Mouse (Mus musculus) limb, embryonic 10.5 days (tissue): ENCODE data around the gene Endog. TPM values are rescaled to one million over a fixed set of nuclear protein-coding genes. Genes with fewer than 3 reads are reported as not detected.
"Not testable (repeated sequence)": the region's sequence is repeated elsewhere in the genome, so short reads cannot be mapped to it uniquely, and the experiment has no call there.

Source experiments
- DNase-seq: peaks from one replicate; pipeline ENCODE4 v3.0.0-alpha.2; 2017; ENCODE audit warnings: low spot score
- H3K27ac ChIP-seq: fragments of 300-500 bp; sonication (generic); 2 replicates; pipeline ENCODE4 v1.5.1; 2016; ENCODE audit warnings: mild to moderate bottlenecking
- H3K27me3 ChIP-seq: fragments of 300-500 bp; sonication (generic); 2 replicates; pipeline ENCODE4 v1.6.1; 2016; ENCODE audit warnings: low read depth, mild to moderate bottlenecking; ENCODE audit not compliant: poor library complexity, severe bottlenecking
- H3K36me3 ChIP-seq: fragments of 300-500 bp; sonication (generic); 2 replicates; pipeline ENCODE4 v1.6.1; 2016; ENCODE audit warnings: mild to moderate bottlenecking, moderate library complexity
- H3K4me1 ChIP-seq: fragments of 300-500 bp; sonication (generic); 2 replicates; pipeline ENCODE4 v1.6.1; 2016
- H3K4me3 ChIP-seq: fragments of 300-500 bp; sonication (generic); 2 replicates; pipeline ENCODE4 v1.5.1; 2016; ENCODE audit warnings: mild to moderate bottlenecking, moderate library complexity
- H3K9me3 ChIP-seq: fragments of 300-500 bp; sonication (generic); replicated peaks from 2 replicates; pipeline ENCODE4 v1.6.1; 2016; ENCODE audit warnings: mild to moderate bottlenecking
- WGBS: fragments of 180-500 bp; shearing (Covaris S2); methylation state at CpG from one replicate; pipeline ENCODE4 v1.1.7; 2016; 5-methylcytosine and 5-hydroxymethylcytosine counted together
- polyA plus RNA-seq: library from polyadenylated mRNA; unstranded; fragments of >200 nt; fragmentation: Nextera tagmentation; extraction: Ambion mirVana; gene quantifications from 2 replicates; pipeline ENCODE4 v1.2.1, GENCODE M21; 2016

Endog gene
- polyA plus RNA-seq, 1 experiment from 2014 or later, result 15.2 TPM

GRCm38 (mm10) chr2:30136458-30136857, 34.8 kb upstream of the Endog start:
- Histone ChIP-seq H3K9me3 (no peaks in the 10 kb centered on the region), H3K27me3 (no peaks in the 10 kb centered on the region), H3K36me3 (peaks cover 62% of the 10 kb centered on the region), H3K4me1 (peaks cover 27% of the 10 kb centered on the region), H3K27ac (no peak overlapping the region), H3K4me3 (no peak overlapping the region)
- 92% methylated on average over 10 of the region's 10 CpGs for WGBS
- no peak for DNase-seq

GRCm38 (mm10) chr2:30140021-30140420, 31.3 kb upstream of the Endog start:
- peaks cover 96% of the 10 kb centered on the region for H3K36me3 ChIP-seq
- not testable (repeated sequence) for H3K9me3 ChIP-seq, DNase-seq, H3K4me3 ChIP-seq, H3K27me3 ChIP-seq, H3K27ac ChIP-seq, H3K4me1 ChIP-seq
- WGBS, result 95% methylated on average over 4 of the region's 4 CpGs

- no peak for DNase-seq
- Histone ChIP-seq H3K4me1 (no peaks in the 10 kb centered on the region), H3K27ac (no peak overlapping the region), H3K4me3 (no peak overlapping the region), H3K9me3 (no peaks in the 10 kb centered on the region), H3K36me3 (peaks cover 99% of the 10 kb centered on the region), H3K27me3 (no peaks in the 10 kb centered on the region)
- 95% methylated on average over 4 of the region's 4 CpGs for WGBS
Observed at GRCm38 (mm10) chr2:30144436-30144835, 26.9 kb upstream of the Endog start.

GRCm38 (mm10) chr2:30147466-30147865, 23.8 kb upstream of the Endog start:
- Histone ChIP-seq H3K27me3 (no peaks in the 10 kb centered on the region), H3K4me1 (no peaks in the 10 kb centered on the region), H3K4me3 (no peak overlapping the region), H3K27ac (no peak overlapping the region), H3K36me3 (peaks cover 96% of the 10 kb centered on the region), H3K9me3 (no peaks in the 10 kb centered on the region)
- WGBS, result 97% methylated on average over 4 of the region's 4 CpGs
- no peak for DNase-seq

- Histone ChIP-seq H3K9me3 (no peaks in the 10 kb centered on the region), H3K27me3 (no peaks in the 10 kb centered on the region), H3K4me3 (no peak overlapping the region), H3K4me1 (no peaks in the 10 kb centered on the region), H3K27ac (no peak overlapping the region), H3K36me3 (peaks cover 52% of the 10 kb centered on the region)
- DNase-seq, result no peak
- WGBS, result 92% methylated on average over 11 of the region's 11 CpGs
Observed at GRCm38 (mm10) chr2:30151840-30152239, 19.5 kb upstream of the Endog start.

- Histone ChIP-seq H3K9me3 (no peaks in the 10 kb centered on the region), H3K4me1 (no peaks in the 10 kb centered on the region), H3K27ac (no peak overlapping the region), H3K27me3 (no peaks in the 10 kb centered on the region), H3K4me3 (no peak overlapping the region), H3K36me3 (peaks cover 45% of the 10 kb centered on the region)
- 91% methylated on average over 8 of the region's 8 CpGs for WGBS
- no peak for DNase-seq
Observed at GRCm38 (mm10) chr2:30152616-30153015, 18.7 kb upstream of the Endog start.

- DNase-seq, H3K4me1 ChIP-seq, H3K9me3 ChIP-seq, H3K27ac ChIP-seq, H3K36me3 ChIP-seq, H3K4me3 ChIP-seq, H3K27me3 ChIP-seq: not testable (repeated sequence)
- 80% methylated on average over 8 of the region's 10 CpGs for WGBS
Observed at GRCm38 (mm10) chr2:30159871-30160270, 11.4 kb upstream of the Endog start.

GRCm38 (mm10) chr2:30161809-30162208, 9.5 kb upstream of the Endog start:
- H3K36me3 ChIP-seq, result no peaks in the 10 kb centered on the region
- no peak overlapping the region for H3K4me3 ChIP-seq
- H3K27ac ChIP-seq, result no peak overlapping the region
- peaks cover 4% of the 10 kb centered on the region for H3K4me1 ChIP-seq
- H3K9me3 ChIP-seq, result peaks cover 5% of the 10 kb centered on the region; the same call in 1 of the 2 replicates
- no peaks in the 10 kb centered on the region for H3K27me3 ChIP-seq
- no peak for DNase-seq

GRCm38 (mm10) chr2:30164340-30164932, 6.9 kb upstream of the Endog start:
- no peak overlapping the region for H3K27ac ChIP-seq
- peaks cover 6% of the 10 kb centered on the region; the same call in 1 of the 2 replicates for H3K9me3 ChIP-seq
- H3K36me3 ChIP-seq, result no peaks in the 10 kb centered on the region
- peaks cover 4% of the 10 kb centered on the region for H3K4me1 ChIP-seq
- H3K27me3 ChIP-seq, result no peaks in the 10 kb centered on the region
- DNase-seq, result no peak
- WGBS, result 54% methylated on average over 9 of the region's 9 CpGs
- H3K4me3 ChIP-seq, result no peak overlapping the region

- no peaks in the 10 kb centered on the region for H3K27me3 ChIP-seq
- H3K36me3 ChIP-seq, result no peaks in the 10 kb centered on the region
- H3K4me1 ChIP-seq, result peaks cover 10% of the 10 kb centered on the region
- 57% methylated on average over 4 of the region's 4 CpGs for WGBS
- H3K27ac ChIP-seq, result no peak overlapping the region
- H3K9me3 ChIP-seq, result peaks cover 6% of the 10 kb centered on the region; the same call in 1 of the 2 replicates
- H3K4me3 ChIP-seq, result no peak overlapping the region
- DNase-seq, result no peak
Observed at GRCm38 (mm10) chr2:30166677-30167076, 4.6 kb upstream of the Endog start.

GRCm38 (mm10) chr2:30171997-30172382, 697 bp downstream of the Endog start:
- 4% methylated on average over 19 of the region's 19 CpGs for WGBS
- DNase-seq, result no peak
- H3K9me3 ChIP-seq, result no peaks in the 10 kb centered on the region; the same call in 1 of the 2 replicates
- peak overlapping the region; percentile 93 for H3K27ac ChIP-seq
- peaks cover 49% of the 10 kb centered on the region for H3K36me3 ChIP-seq
- H3K27me3 ChIP-seq, result no peaks in the 10 kb centered on the region
- H3K4me1 ChIP-seq, result peaks cover 19% of the 10 kb centered on the region
- H3K4me3 ChIP-seq, result peak overlapping the region; percentile 80

- Histone ChIP-seq H3K36me3 (peaks cover 54% of the 10 kb centered on the region), H3K9me3 (no peaks in the 10 kb centered on the region), H3K27ac (no peak overlapping the region), H3K4me3 (no peak overlapping the region), H3K4me1 (peaks cover 33% of the 10 kb centered on the region), H3K27me3 (no peaks in the 10 kb centered on the region)
- WGBS, result 97% methylated on average over 20 of the region's 20 CpGs
- no peak for DNase-seq
Observed at GRCm38 (mm10) chr2:30173541-30174240, 2.4 kb downstream of the Endog start.

- Histone ChIP-seq H3K27ac (no peak overlapping the region), H3K4me1 (peaks cover 33% of the 10 kb centered on the region), H3K36me3 (peaks cover 54% of the 10 kb centered on the region), H3K4me3 (no peak overlapping the region), H3K27me3 (no peaks in the 10 kb centered on the region), H3K9me3 (no peaks in the 10 kb centered on the region)
- no peak for DNase-seq
- WGBS, result 91% methylated on average over 8 of the region's 8 CpGs
Observed at GRCm38 (mm10) chr2:30175897-30176296, 4.6 kb downstream of the Endog start.
